Mouse (Mus musculus): ENCODE results near the gene Olfr69. TPM values are rescaled to one million over a fixed set of nuclear protein-coding genes. Genes with fewer than 3 reads are reported as not detected.
A peak's percentile ranks its signal among the peaks of the same experiment; 100 is the strongest.
"Not testable (repeated sequence)": the region's sequence is repeated elsewhere in the genome, so short reads cannot be mapped to it uniquely, and the experiment has no call there.

The Olfr69 gene
- polyA plus RNA-seq, 1 experiment from 2014 or later: not detected

GRCm38 (mm10) chr7:103810296-103810695 lies 38.9 kb upstream of the Olfr69 start:
- TF ChIP-seq CTCF (IDR thresholded peaks at IDR 0.05; ENCODE audit: low read depth): no peak
- H3K4me3 ChIP-seq (ENCODE audit: low read depth, low read length): no peak overlapping the region

GRCm38 (mm10) chr7:103809801-103810155 lies 38.4 kb upstream of the Olfr69 start:
- WGBS: 62% methylated on average over 1 of the region's 1 CpGs

More at GRCm38 (mm10) chr7:103810296-103810695, 38.9 kb upstream of the Olfr69 start:
- 69% methylated on average over 1 of the region's 1 CpGs for WGBS
- Histone ChIP-seq H3K27me3 (ENCODE audit: insufficient read depth, low read length) (no peaks in the 10 kb centered on the region), H3K27ac (ENCODE audit: low read depth) (no peak overlapping the region; the same call in 1 of the 2 replicates), H3K36me3 (ENCODE audit: insufficient read depth) (no peaks in the 10 kb centered on the region), H3K4me2 (no peak overlapping the region), H3K9me3 (ENCODE audit: low read depth, low read length) (no peaks in the 10 kb centered on the region), H3K4me1 (ENCODE audit: insufficient read depth) (no peaks in the 10 kb centered on the region), H3K9ac (no peak overlapping the region)
- ATAC-seq (ENCODE audit: insufficient read depth) (no peak), DNase-seq (no peak)

GRCm38 (mm10) chr7:103808971-103809800 lies 37.8 kb upstream of the Olfr69 start:
- ATAC-seq (ENCODE audit: insufficient read depth) (no peak), DNase-seq (no peak)
- no peak overlapping the region for H3K4me3 ChIP-seq (ENCODE audit: low read depth, low read length)
- no peak overlapping the region for H3K9ac ChIP-seq
- no peak overlapping the region; the same call in 1 of the 2 replicates for H3K27ac ChIP-seq (ENCODE audit: low read depth)
- 31% methylated on average over 5 of the region's 5 CpGs for WGBS
- no peak for TF ChIP-seq CTCF (IDR thresholded peaks at IDR 0.05; ENCODE audit: low read depth)
- no peak overlapping the region for H3K4me2 ChIP-seq
- no peaks in the 10 kb centered on the region for H3K36me3 ChIP-seq (ENCODE audit: insufficient read depth)
- no peaks in the 10 kb centered on the region for H3K9me3 ChIP-seq (ENCODE audit: low read depth, low read length)
- no peaks in the 10 kb centered on the region for H3K4me1 ChIP-seq (ENCODE audit: insufficient read depth)
- H3K27me3 ChIP-seq (ENCODE audit: insufficient read depth, low read length): no peaks in the 10 kb centered on the region

More at GRCm38 (mm10) chr7:103809801-103810155, 38.4 kb upstream of the Olfr69 start:
- no peaks in the 10 kb centered on the region for H3K27me3 ChIP-seq (ENCODE audit: insufficient read depth, low read length)
- H3K27ac ChIP-seq (ENCODE audit: low read depth): no peak overlapping the region; the same call in 1 of the 2 replicates
- no peaks in the 10 kb centered on the region for H3K9me3 ChIP-seq (ENCODE audit: low read depth, low read length)
- no peaks in the 10 kb centered on the region for H3K36me3 ChIP-seq (ENCODE audit: insufficient read depth)
- no peaks in the 10 kb centered on the region for H3K4me1 ChIP-seq (ENCODE audit: insufficient read depth)
- no peak overlapping the region for H3K4me3 ChIP-seq (ENCODE audit: low read depth, low read length)
- ATAC-seq (ENCODE audit: insufficient read depth): no peak
- no peak overlapping the region for H3K4me2 ChIP-seq
- H3K9ac ChIP-seq: no peak overlapping the region
- TF ChIP-seq CTCF (IDR thresholded peaks at IDR 0.05; ENCODE audit: low read depth): no peak
- DNase-seq: no peak

- not testable (repeated sequence) for H3K36me3 ChIP-seq (ENCODE audit: insufficient read depth); H3K4me3 ChIP-seq (ENCODE audit: low read depth, low read length); H3K9me3 ChIP-seq (ENCODE audit: low read depth, low read length); H3K4me1 ChIP-seq (ENCODE audit: insufficient read depth); H3K27ac ChIP-seq (ENCODE audit: low read depth); ATAC-seq (ENCODE audit: insufficient read depth); DNase-seq; H3K9ac ChIP-seq; H3K4me2 ChIP-seq; H3K27me3 ChIP-seq (ENCODE audit: insufficient read depth, low read length)
- 64% methylated on average over 2 of the region's 2 CpGs for WGBS
Observed at GRCm38 (mm10) chr7:103808120-103808519, 36.7 kb upstream of the Olfr69 start.

DNA sequence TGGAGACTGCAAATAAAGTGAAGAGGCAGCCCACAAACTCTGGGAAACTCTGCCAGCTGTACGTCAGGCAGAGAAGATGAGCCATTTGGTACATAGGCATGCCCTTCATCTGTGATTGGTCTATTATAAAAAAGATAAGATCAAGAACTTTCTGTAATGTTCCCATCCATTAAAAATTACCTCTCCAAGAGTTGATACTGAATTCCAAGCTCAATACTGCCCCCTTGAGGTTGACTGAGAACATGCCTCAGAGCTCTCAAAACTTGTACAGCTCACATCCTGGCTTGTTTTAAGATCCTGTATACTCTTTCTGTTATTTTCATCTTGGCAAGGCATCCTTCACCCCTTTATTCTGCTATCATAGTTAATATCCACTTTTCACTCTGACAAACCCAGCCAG lies 35.5 kb upstream of the Olfr69 start:
- H3K9me3 ChIP-seq (ENCODE audit: low read depth, low read length): no peaks in the 10 kb centered on the region
- H3K9ac ChIP-seq: no peak overlapping the region
- H3K27me3 ChIP-seq (ENCODE audit: insufficient read depth, low read length): no peaks in the 10 kb centered on the region
- DNase-seq: peak; percentile 78
- H3K36me3 ChIP-seq (ENCODE audit: insufficient read depth): no peaks in the 10 kb centered on the region
- H3K4me1 ChIP-seq (ENCODE audit: insufficient read depth): no peaks in the 10 kb centered on the region
- WGBS: 66% methylated on average over 1 of the region's 1 CpGs
- H3K4me2 ChIP-seq: no peak overlapping the region
- H3K4me3 ChIP-seq (ENCODE audit: low read depth, low read length): no peak overlapping the region
- TF ChIP-seq CTCF (IDR thresholded peaks at IDR 0.05; ENCODE audit: low read depth): peak; percentile 63
- H3K27ac ChIP-seq (ENCODE audit: low read depth): no peak overlapping the region
- ATAC-seq (ENCODE audit: insufficient read depth): no peak

GRCm38 (mm10) chr7:103792669-103793388 lies 21.4 kb upstream of the Olfr69 start:
- DNase-seq (no peak), ATAC-seq (ENCODE audit: insufficient read depth) (no peak)
- no peaks in the 10 kb centered on the region for H3K27me3 ChIP-seq (ENCODE audit: insufficient read depth, low read length)
- 24% methylated on average over 4 of the region's 4 CpGs for WGBS
- H3K4me1 ChIP-seq (ENCODE audit: insufficient read depth): no peaks in the 10 kb centered on the region
- no peak overlapping the region for H3K9ac ChIP-seq
- H3K27ac ChIP-seq (ENCODE audit: low read depth): no peak overlapping the region
- no peak for TF ChIP-seq CTCF (IDR thresholded peaks at IDR 0.05; ENCODE audit: low read depth)
- no peak overlapping the region for H3K4me3 ChIP-seq (ENCODE audit: low read depth, low read length)
- no peak overlapping the region for H3K4me2 ChIP-seq
- H3K36me3 ChIP-seq (ENCODE audit: insufficient read depth): no peaks in the 10 kb centered on the region
- no peaks in the 10 kb centered on the region for H3K9me3 ChIP-seq (ENCODE audit: low read depth, low read length)

DNA sequence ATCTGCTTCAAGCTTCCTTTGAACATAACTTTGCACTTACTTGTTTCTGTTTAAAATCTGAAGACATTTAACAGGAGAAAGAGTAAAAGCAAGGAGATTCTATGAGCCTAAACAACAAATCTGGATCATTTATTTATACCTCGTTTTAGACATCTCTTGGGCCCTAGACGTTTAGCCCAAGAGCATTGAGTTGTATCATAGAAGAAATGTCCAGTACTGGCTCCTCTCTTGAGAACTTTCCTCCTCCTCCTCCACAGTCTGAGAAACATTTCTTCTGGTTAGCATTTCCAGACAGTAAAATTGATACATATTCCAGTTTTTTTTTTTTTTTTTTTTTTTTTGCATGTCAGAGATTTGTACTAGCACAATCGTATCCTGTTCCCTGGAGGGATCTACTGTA lies 20.3 kb upstream of the Olfr69 start, which contains the start of gene Olfr67:
Gene Olfr67 (minus strand): TSS at position 101 of the 400 bp plus-strand sequence.
- DNase-seq (no peak), ATAC-seq (ENCODE audit: insufficient read depth) (no peak)
- no peak for TF ChIP-seq CTCF (IDR thresholded peaks at IDR 0.05; ENCODE audit: low read depth)
- Histone ChIP-seq H3K9me3 (ENCODE audit: low read depth, low read length) (no peaks in the 10 kb centered on the region), H3K36me3 (ENCODE audit: insufficient read depth) (no peaks in the 10 kb centered on the region), H3K4me2 (no peak within 1 kb of the TSS), H3K27ac (ENCODE audit: low read depth) (no peak within 1 kb of the TSS), H3K4me3 (ENCODE audit: low read depth, low read length) (no peak within 1 kb of the TSS), H3K4me1 (ENCODE audit: insufficient read depth) (no peaks in the 10 kb centered on the region), H3K9ac (no peak within 1 kb of the TSS), H3K27me3 (ENCODE audit: insufficient read depth, low read length) (no peaks in the 10 kb centered on the region)
- 66% methylated on average over 3 of the region's 3 CpGs for WGBS

All from lung, embryonic 14.5 days (tissue).